Mouse (Mus musculus) cerebellum, postnatal 14 days (tissue): Measurements from ENCODE around the gene Dip2c.

Source experiments
- DNase-seq, 2 experiments: peaks; one replicate each; pipeline ENCODE4 v3.0.0; 2021; ENCODE audit warnings: mixed read lengths in 2 of 2

Gene Dip2c

GRCm38 (mm10) chr13:9547698-9548344 is 271.5 kb downstream of the Dip2c start:
- peak in 1 of 2 experiments; percentile 8 for DNase-seq

DNA sequence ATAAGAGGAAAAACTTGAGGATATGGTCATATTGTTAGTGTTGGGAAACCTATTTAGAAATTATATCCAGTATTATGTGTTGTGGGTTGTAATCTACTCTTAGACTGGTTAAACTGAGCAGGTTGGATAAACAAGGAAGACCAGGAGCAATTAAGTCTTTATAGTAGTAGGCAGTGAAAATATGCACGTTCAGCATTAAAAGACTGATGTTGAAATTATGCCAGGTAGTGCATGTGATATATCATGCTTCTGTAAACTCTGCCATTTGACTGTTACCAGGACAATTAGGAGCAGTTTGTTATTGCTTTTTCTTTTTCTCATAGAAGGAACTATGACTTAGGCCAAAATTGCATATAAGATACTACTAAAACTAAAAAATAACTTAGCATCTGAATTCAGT is 285.8 kb downstream of the Dip2c start:
- no peak for DNase-seq

GRCm38 (mm10) chr13:9562921-9563320 is 286.6 kb downstream of the Dip2c start:
- peak; percentile 15 to 47 for DNase-seq

DNA sequence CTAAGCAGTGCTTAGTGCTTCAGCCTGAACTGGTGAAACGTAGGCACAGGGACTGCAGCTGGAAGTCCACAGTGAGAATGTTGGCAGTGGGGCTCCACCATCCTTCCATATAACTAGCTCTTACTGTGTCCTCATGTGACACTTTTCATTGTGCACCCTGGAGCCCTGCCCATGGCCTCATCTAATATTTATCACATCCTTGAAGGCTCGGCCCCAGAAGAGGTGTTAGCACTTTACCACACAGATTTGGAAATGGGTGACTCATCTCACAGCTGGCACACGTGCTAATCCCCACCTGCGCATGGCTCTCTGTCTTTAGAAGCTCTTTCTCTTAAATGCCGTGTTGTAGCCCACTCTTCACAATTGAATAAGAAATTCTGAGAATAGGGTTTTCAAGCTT is 292.5 kb downstream of the Dip2c start:
- DNase-seq = no peak

GRCm38 (mm10) chr13:9576686-9577085 is 300.4 kb downstream of the Dip2c start:
- DNase-seq = no peak

DNA sequence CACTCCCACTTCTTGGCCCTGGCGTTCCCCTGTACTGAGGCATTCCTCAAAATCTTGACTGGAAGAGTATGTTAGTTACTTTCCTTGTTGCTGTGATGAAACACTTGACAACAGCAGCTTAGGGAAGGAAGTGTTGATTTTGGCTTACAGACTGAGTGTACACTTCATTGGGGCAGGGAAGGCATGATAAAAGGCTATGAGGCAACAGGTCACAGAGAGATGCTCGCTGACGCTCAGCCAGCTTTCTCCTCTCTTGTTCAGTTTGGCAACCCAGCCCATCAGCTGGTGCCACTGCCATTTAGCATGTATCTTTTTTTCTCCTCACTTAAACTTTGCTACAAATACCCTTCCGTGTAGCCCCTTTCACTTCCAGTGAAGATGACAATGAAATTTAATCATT is 302.1 kb downstream of the Dip2c start:
- no peak for DNase-seq

GRCm38 (mm10) chr13:9581821-9582220 is 305.5 kb downstream of the Dip2c start:
- no peak for DNase-seq

- DNase-seq = no peak
These were observed 307.3 kb downstream of the Dip2c start for GRCm38 (mm10) chr13:9583579-9583978.

DNA sequence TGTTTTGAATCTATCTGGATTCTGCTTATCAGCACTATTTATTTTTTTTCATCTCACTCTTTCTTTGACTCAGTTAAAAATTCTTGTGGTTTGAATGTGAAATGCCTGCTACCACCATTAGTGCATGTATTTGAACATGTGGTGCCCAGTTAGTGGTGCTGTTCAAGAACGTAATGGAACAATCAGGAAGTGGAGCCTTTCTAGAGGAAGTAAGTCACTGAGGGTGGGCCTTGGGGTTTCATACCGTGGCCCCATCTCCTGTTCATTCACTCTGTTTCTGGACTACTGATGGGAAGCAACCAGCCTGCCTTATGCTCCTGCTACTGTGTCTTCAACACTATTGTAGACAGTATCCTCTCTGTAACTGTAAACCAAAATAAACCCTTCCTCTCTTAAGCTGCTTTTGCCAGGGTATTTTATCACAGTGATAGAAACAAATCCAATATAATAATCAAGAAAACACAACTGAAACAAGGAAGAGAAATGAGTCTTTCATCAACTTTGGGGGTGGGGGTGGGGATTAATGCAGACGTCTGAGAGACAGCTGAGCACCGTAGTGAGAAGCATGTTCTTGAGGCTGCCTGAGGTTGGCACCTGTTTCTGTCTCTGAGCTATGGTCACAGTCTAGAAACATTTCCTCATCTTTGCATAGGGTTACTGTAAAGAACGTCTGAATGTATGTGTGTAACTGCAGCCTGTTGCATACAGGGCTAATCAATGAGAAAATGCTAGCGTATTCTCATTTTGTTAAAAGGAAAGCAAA is 323.2 kb downstream of the Dip2c start:
- DNase-seq = no peak

DNA sequence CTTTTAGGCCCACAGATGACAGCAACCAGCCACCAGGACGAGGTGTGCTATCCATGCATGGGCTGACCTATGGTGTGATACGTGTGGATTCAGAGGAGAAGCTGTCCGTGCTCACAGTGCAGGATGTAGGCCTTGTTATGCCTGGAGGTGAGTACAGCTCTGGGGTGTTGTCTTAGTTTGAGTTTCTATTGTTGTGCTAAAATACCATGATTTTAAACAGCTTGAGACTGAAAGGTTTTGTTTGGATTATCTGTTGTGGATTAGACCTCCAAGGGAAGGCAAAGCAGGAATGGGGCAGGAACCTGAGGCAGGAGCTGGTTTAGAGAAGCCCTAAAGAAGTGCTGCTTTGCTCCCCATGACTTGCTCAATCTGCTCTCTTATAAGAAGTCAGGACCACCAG is 325.0 kb downstream of the Dip2c start:
- DNase-seq = no peak

DNA sequence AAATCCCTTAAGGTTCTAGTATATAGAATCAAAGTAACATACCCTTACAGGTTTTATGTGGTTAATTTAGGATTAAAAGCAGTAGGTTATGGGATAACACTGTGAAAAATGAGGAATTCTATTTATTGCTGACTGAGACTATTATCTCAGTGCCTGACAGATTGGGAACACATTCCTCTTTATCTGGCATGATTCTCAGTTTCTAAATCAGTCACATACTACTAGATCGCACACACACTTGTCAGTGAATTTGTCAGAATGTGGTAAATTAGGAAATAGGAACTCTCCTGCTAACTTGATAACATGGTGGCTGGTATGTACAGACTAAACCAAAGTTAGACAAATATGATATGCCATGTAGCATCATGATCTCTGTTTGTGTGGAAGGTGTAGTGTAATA is 334.9 kb downstream of the Dip2c start:
- DNase-seq = no peak

GRCm38 (mm10) chr13:9632684-9633083 is 356.4 kb downstream of the Dip2c start:
- no peak for DNase-seq

GRCm38 (mm10) chr13:9635951-9636350 is 359.6 kb downstream of the Dip2c start:
- DNase-seq = no peak

- DNase-seq = peak; percentile 57 to 58
These were observed 360.2 kb downstream of the Dip2c start for GRCm38 (mm10) chr13:9636505-9636904.

GRCm38 (mm10) chr13:9637949-9638348 is 361.6 kb downstream of the Dip2c start:
- DNase-seq = no peak

- DNase-seq = no peak
These were observed 372.4 kb downstream of the Dip2c start for GRCm38 (mm10) chr13:9648716-9649115.

- no peak for DNase-seq
These were observed 373.6 kb downstream of the Dip2c start for GRCm38 (mm10) chr13:9649894-9650293.

- DNase-seq = no peak
These were observed 374.3 kb downstream of the Dip2c start for GRCm38 (mm10) chr13:9650580-9650979.

- no peak for DNase-seq
These were observed 376.7 kb downstream of the Dip2c start for GRCm38 (mm10) chr13:9653018-9653417.

- DNase-seq = no peak
These were observed 380.3 kb downstream of the Dip2c start for GRCm38 (mm10) chr13:9656613-9657012.

GRCm38 (mm10) chr13:9660711-9661110 is 384.4 kb downstream of the Dip2c start:
- DNase-seq = no peak

- no peak for DNase-seq
These were observed 387.3 kb downstream of the Dip2c start for GRCm38 (mm10) chr13:9663593-9663992.

GRCm38 (mm10) chr13:9667954-9668496 is 391.7 kb downstream of the Dip2c start:
- no peak for DNase-seq

- DNase-seq = no peak
These were observed 392.9 kb downstream of the Dip2c start for GRCm38 (mm10) chr13:9669246-9669645.
